Comparison of ENCODE assay signal across 8 mouse cellular contexts in genomic region chr15:85969707-85970153, GRCm38 (mm10).
A peak's percentile ranks its signal among the peaks of the same experiment; 100 is the strongest.
DNase-seq lines count a peak whose midpoint lies in the region; ATAC-seq lines count a peak whose summit lies in the region.

No protein-coding gene starts in this region.

- no peak overlapping the region for H3K4me3 ChIP-seq in heart, embryonic 11.5 days (ENCODE audit: low read depth, low read length)
- no peak overlapping the region for H3K4me3 ChIP-seq in kidney, embryonic 14.5 days (ENCODE audit: low read length)
- H3K4me3 ChIP-seq in midbrain, embryonic 13.5 days (replicated peaks), result no peak overlapping the region

- peak; percentile 26 to 35 for DNase-seq in left cerebral cortex, postnatal 14 days (ENCODE audit: low spot score in 2 of 2)
- no peak for DNase-seq in left cerebral cortex, adult 11 months (ENCODE audit: low spot score)
- peak; percentile 31 for DNase-seq in adrenal gland, adult 8-10 months
- DNase-seq in thymus, postnatal 25 days, result no peak
- no peak for DNase-seq in T-cell, adult 2 months (ENCODE audit: low spot score)

- no peak overlapping the region; the same call in 1 of the 2 replicates for H3K4me2 ChIP-seq in heart, embryonic 11.5 days
- H3K4me2 ChIP-seq in kidney, embryonic 14.5 days (replicated peaks; ENCODE audit: low read depth, low read length), result no peak overlapping the region
- no peak overlapping the region for H3K4me2 ChIP-seq in midbrain, embryonic 13.5 days (replicated peaks)

- intact Hi-C loops in left cerebral cortex, postnatal 14 days (cut with DNase I), result no loop called here

- no peaks in the 10 kb centered on the region for H3K27me3 ChIP-seq in heart, embryonic 11.5 days (ENCODE audit: control insufficient read depth, insufficient read depth, low read length)
- no peaks in the 10 kb centered on the region for H3K27me3 ChIP-seq in kidney, embryonic 14.5 days (ENCODE audit: control insufficient read depth, insufficient read depth, low read length)
- no peaks in the 10 kb centered on the region for H3K27me3 ChIP-seq in midbrain, embryonic 13.5 days

- ATAC-seq in heart, embryonic 11.5 days (replicated peaks; ENCODE audit: insufficient number of reproducible peaks, low FRiP score, low TSS enrichment), result peak; percentile 50; the same call in 1 of the 2 replicates
- peak; percentile 38; the same call in 1 of the 2 replicates for ATAC-seq in kidney, embryonic 14.5 days (ENCODE audit: low FRiP score, low TSS enrichment)
- peak; percentile 76 for ATAC-seq in midbrain, embryonic 13.5 days

- H3K36me3 ChIP-seq in heart, embryonic 11.5 days (ENCODE audit: control insufficient read depth, insufficient read depth, low read length), result no peaks in the 10 kb centered on the region
- no peaks in the 10 kb centered on the region for H3K36me3 ChIP-seq in kidney, embryonic 14.5 days (ENCODE audit: control insufficient read depth, insufficient read depth, low read length)
- H3K36me3 ChIP-seq in midbrain, embryonic 13.5 days, result no peaks in the 10 kb centered on the region

- no peak overlapping the region for H3K27ac ChIP-seq in heart, embryonic 11.5 days (ENCODE audit: low read depth, low read length)
- no peak overlapping the region for H3K27ac ChIP-seq in kidney, embryonic 14.5 days (ENCODE audit: low read depth, low read length)
- no peak overlapping the region for H3K27ac ChIP-seq in midbrain, embryonic 13.5 days

- WGBS in heart, embryonic 11.5 days (ENCODE audit: insufficient replicate concordance), result 42% methylated on average over 3 of the region's 3 CpGs
- 53% methylated on average over 3 of the region's 3 CpGs for WGBS in kidney, embryonic 14.5 days
- 69% methylated on average over 3 of the region's 3 CpGs for WGBS in midbrain, embryonic 13.5 days

- H3K9ac ChIP-seq in heart, embryonic 11.5 days (ENCODE audit: low read depth, low read length), result no peak overlapping the region
- no peak overlapping the region for H3K9ac ChIP-seq in kidney, embryonic 14.5 days (ENCODE audit: low read depth, low read length)
- H3K9ac ChIP-seq in midbrain, embryonic 13.5 days (replicated peaks), result no peak overlapping the region

- no peaks in the 10 kb centered on the region for H3K9me3 ChIP-seq in heart, embryonic 11.5 days (replicated peaks; ENCODE audit: control insufficient read depth, low read length)
- no peaks in the 10 kb centered on the region for H3K9me3 ChIP-seq in kidney, embryonic 14.5 days (ENCODE audit: control insufficient read depth, low read length)
- H3K9me3 ChIP-seq in midbrain, embryonic 13.5 days, result no peaks in the 10 kb centered on the region

- peaks cover 19% of the 10 kb centered on the region for H3K4me1 ChIP-seq in heart, embryonic 11.5 days (ENCODE audit: control insufficient read depth, insufficient read depth, low read length)
- 0 out of 2 replicates have a peak, but pooled peaks cover 8% of the 10 kb centered on the region for H3K4me1 ChIP-seq in kidney, embryonic 14.5 days (ENCODE audit: control insufficient read depth, insufficient read depth, low read length)
- H3K4me1 ChIP-seq in midbrain, embryonic 13.5 days (replicated peaks), result peaks cover 22% of the 10 kb centered on the region

Comparison
In these comparisons a context has a peak if more than half of its experiments do, and no peak if none do; other contexts are left out.
1. DNase-seq: peak in left cerebral cortex, postnatal 14 days (2 of 2) and adrenal gland, adult 8-10 months (single experiment); none in left cerebral cortex, adult 11 months (single experiment), thymus, postnatal 25 days (single experiment) and T-cell, adult 2 months (single experiment).
2. Peak in every context shown above with its lines, with median percentiles within 50 percentile points of each other: ATAC-seq.